Mouse (Mus musculus) brain, embryonic 14.5 days (tissue): Measurements from ENCODE around the gene Ech1.

Experiments used
- CTCF ChIP-seq: fragments of 200-500 bp; IDR thresholded peaks from 2 replicates; pipeline ENCODE4 v1.5.1; 2012; ENCODE audit warnings: inconsistent platforms, mild to moderate bottlenecking, moderate library complexity, borderline replicate concordance; ENCODE audit not compliant: insufficient read depth, insufficient read length; ENCODE audit errors: extremely low read depth
- POLR2A ChIP-seq: fragments of 200-500 bp; IDR thresholded peaks from 2 replicates; pipeline ENCODE4 v1.6.1; 2012; ENCODE audit warnings: mild to moderate bottlenecking, inconsistent platforms, borderline replicate concordance; ENCODE audit not compliant: poor library complexity, insufficient read depth, insufficient read length, severe bottlenecking; ENCODE audit errors: extremely low read depth

DNA sequence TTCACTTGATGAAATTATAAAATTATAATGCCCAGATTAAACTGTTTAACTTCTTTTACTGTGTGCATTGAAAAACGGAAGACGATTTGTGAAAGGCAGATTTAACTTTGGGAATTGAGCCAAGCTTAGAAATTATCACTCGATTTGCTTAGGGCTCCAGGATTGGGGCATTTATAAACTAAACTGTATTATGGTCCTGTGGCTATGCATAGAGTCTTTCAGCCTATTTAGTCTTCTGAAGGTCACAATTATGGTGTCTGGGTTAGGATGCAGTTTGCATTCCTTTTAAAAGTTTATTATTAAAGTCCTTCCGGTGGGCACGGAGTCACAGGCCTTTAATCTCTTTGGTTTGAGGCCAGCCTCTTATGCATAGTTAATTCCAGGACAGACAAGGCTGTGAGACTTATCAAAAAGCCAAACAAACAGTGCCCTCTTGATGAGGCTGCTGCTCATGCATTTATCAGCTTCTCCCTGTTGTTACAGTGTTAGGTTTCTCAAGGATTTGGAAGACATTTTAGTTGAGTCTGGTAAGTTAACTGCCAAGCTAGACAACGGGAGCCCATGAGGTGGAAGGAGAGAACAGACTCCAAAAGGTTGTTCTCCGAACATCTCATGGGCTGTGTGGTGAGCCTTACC is 13.3 kb upstream of the Ech1 start:
- TF ChIP-seq CTCF (no peak), POLR2A (no peak)
